Mouse (Mus musculus): ENCODE results near the gene Cops3. TPM values are rescaled to one million over a fixed set of nuclear protein-coding genes. Genes with fewer than 3 reads are reported as not detected.

Gene Cops3
- polyA plus RNA-seq, 1 experiment, result 65.7 TPM

DNA sequence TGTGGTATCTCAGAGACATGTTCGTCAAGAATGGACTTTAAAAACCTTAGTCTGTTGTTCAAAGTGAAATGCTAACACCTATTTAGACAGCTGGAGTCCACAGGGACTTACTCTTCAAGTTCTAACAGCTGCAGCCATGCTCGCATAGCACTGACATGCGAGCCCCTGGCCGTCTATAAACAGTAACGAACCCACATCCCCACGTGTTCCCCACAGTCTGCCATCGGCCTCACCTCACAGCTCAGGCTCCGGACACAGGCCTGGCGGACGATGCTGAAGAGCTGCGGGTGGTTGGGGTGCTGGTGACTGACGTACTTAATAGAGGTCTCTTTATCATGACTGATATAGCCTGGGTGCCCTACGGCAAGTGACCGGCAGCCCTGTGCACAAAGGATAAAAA lies 36.1 kb downstream of the Cops3 start:
- H3K4me3 ChIP-seq, result no peak overlapping the region
- H3K27me3 ChIP-seq (ENCODE audit: control insufficient read depth, insufficient read depth, insufficient read length), result no peaks in the 10 kb centered on the region
- peaks cover 15% of the 10 kb centered on the region for H3K79me2 ChIP-seq (ENCODE audit: control insufficient read depth, insufficient read depth)
- TF ChIP-seq MYOG (IDR thresholded peaks at IDR 0.05; ENCODE audit: control insufficient read depth in 1 of 3, insufficient read depth in 1 of 3, insufficient read length in 2 of 3, low read depth in 2 of 3) (peak in 1 of 3 experiments; percentile 15), MYOD1 (IDR thresholded peaks at IDR 0.05; ENCODE audit: control insufficient read depth in 1 of 3, insufficient read length in 2 of 3, low read depth in 2 of 3) (peak in 1 of 3 experiments; percentile 9), USF1 (IDR thresholded peaks at IDR 0.05; ENCODE audit: low read depth) (no peak), CEBPB (IDR thresholded peaks at IDR 0.05; ENCODE audit: insufficient read depth, poor library complexity, severe bottlenecking) (no peak)
- H3K36me3 ChIP-seq (ENCODE audit: control insufficient read depth, insufficient read depth), result peaks cover 21% of the 10 kb centered on the region
- no peak overlapping the region for H3ac ChIP-seq (ENCODE audit: control insufficient read depth, insufficient read length)
- no peak overlapping the region for H3K4me2 ChIP-seq (ENCODE audit: low read depth)

- Histone ChIP-seq H3K4me3 (no peak overlapping the region), H3K36me3 (ENCODE audit: control insufficient read depth, insufficient read depth) (peaks cover 32% of the 10 kb centered on the region), H3ac (ENCODE audit: control insufficient read depth, insufficient read length) (no peak overlapping the region), H3K4me2 (ENCODE audit: low read depth) (no peak overlapping the region), H3K79me2 (ENCODE audit: control insufficient read depth, insufficient read depth) (peaks cover 2% of the 10 kb centered on the region), H3K27me3 (ENCODE audit: control insufficient read depth, insufficient read depth, insufficient read length) (no peaks in the 10 kb centered on the region)
- no peak for TF ChIP-seq REST (IDR thresholded peaks at IDR 0.05; ENCODE audit: insufficient read depth, insufficient read length)
- no peak for TF ChIP-seq MYOD1 (IDR thresholded peaks at IDR 0.05; ENCODE audit: control insufficient read depth in 1 of 3, insufficient read length in 2 of 3, low read depth in 2 of 3)
- no peak for TF ChIP-seq CEBPB (IDR thresholded peaks at IDR 0.05; ENCODE audit: insufficient read depth, poor library complexity, severe bottlenecking)
- no peak for TF ChIP-seq MYOG (IDR thresholded peaks at IDR 0.05; ENCODE audit: control insufficient read depth in 1 of 3, insufficient read depth in 1 of 3, insufficient read length in 2 of 3, low read depth in 2 of 3)
- no peak for TF ChIP-seq MAX (IDR thresholded peaks at IDR 0.05; ENCODE audit: low read depth)
- TF ChIP-seq TCF12 (IDR thresholded peaks at IDR 0.05; ENCODE audit: insufficient read depth, poor library complexity, severe bottlenecking), result no peak
- no peak for TF ChIP-seq USF1 (IDR thresholded peaks at IDR 0.05; ENCODE audit: low read depth)
- TF ChIP-seq POLR2A (IDR thresholded peaks at IDR 0.05; ENCODE audit: insufficient read length, low read depth), result no peak
- TF ChIP-seq POLR2AphosphoS2 (IDR thresholded peaks at IDR 0.05; ENCODE audit: insufficient read length, low read depth), result no peak
- no peak for TF ChIP-seq E2F4 (IDR thresholded peaks at IDR 0.05; ENCODE audit: insufficient read depth)
- no peak for TF ChIP-seq TCF3 (IDR thresholded peaks at IDR 0.05; ENCODE audit: insufficient read length, low read depth)
- no peak for TF ChIP-seq SRF (IDR thresholded peaks at IDR 0.05; ENCODE audit: control insufficient read depth, insufficient read length, low read depth)
These were observed 37.8 kb downstream of the Cops3 start for GRCm38 (mm10) chr11:59801881-59802280.

DNA sequence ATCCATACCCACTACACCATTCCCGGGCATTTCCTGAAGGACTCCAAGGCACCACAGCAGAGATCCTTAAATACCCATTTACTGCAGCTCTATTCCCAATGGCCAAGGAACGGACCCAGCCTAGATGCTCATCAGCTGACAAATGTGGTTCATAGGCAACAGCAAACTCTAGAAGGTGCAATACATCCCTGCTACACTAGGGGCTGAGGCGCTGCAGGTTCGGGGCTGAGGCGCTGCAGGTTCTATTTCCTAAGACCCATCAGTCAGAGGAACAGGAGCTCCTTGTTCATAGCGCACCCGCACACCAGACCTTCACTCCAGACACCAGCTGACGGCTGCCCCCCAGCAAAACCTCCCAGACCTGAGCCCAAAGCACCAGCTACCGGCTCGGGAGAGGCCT lies 39.2 kb downstream of the Cops3 start:
- H3K4me3 ChIP-seq, result no peak overlapping the region
- H3K27me3 ChIP-seq (ENCODE audit: control insufficient read depth, insufficient read depth, insufficient read length), result no peaks in the 10 kb centered on the region
- H3ac ChIP-seq (ENCODE audit: control insufficient read depth, insufficient read length), result no peak overlapping the region
- no peak for TF ChIP-seq USF1 (IDR thresholded peaks at IDR 0.05; ENCODE audit: low read depth)
- TF ChIP-seq TCF3 (IDR thresholded peaks at IDR 0.05; ENCODE audit: insufficient read length, low read depth), result no peak
- no peak for TF ChIP-seq REST (IDR thresholded peaks at IDR 0.05; ENCODE audit: insufficient read depth, insufficient read length)
- TF ChIP-seq POLR2AphosphoS2 (IDR thresholded peaks at IDR 0.05; ENCODE audit: insufficient read length, low read depth), result no peak
- no peak for TF ChIP-seq MAX (IDR thresholded peaks at IDR 0.05; ENCODE audit: low read depth)
- no peak for TF ChIP-seq CEBPB (IDR thresholded peaks at IDR 0.05; ENCODE audit: insufficient read depth, poor library complexity, severe bottlenecking)
- TF ChIP-seq TCF12 (IDR thresholded peaks at IDR 0.05; ENCODE audit: insufficient read depth, poor library complexity, severe bottlenecking), result no peak
- no peak for TF ChIP-seq POLR2A (IDR thresholded peaks at IDR 0.05; ENCODE audit: insufficient read length, low read depth)
- TF ChIP-seq MYOD1 (IDR thresholded peaks at IDR 0.05; ENCODE audit: control insufficient read depth in 1 of 3, insufficient read length in 2 of 3, low read depth in 2 of 3), result no peak
- TF ChIP-seq SRF (IDR thresholded peaks at IDR 0.05; ENCODE audit: control insufficient read depth, insufficient read length, low read depth), result no peak
- no peak for TF ChIP-seq E2F4 (IDR thresholded peaks at IDR 0.05; ENCODE audit: insufficient read depth)
- TF ChIP-seq MYOG (IDR thresholded peaks at IDR 0.05; ENCODE audit: control insufficient read depth in 1 of 3, insufficient read depth in 1 of 3, insufficient read length in 2 of 3, low read depth in 2 of 3), result no peak
- no peaks in the 10 kb centered on the region for H3K79me2 ChIP-seq (ENCODE audit: control insufficient read depth, insufficient read depth)
- H3K4me2 ChIP-seq (ENCODE audit: low read depth), result no peak overlapping the region
- H3K36me3 ChIP-seq (ENCODE audit: control insufficient read depth, insufficient read depth), result peaks cover 37% of the 10 kb centered on the region

- Histone ChIP-seq H3ac (ENCODE audit: control insufficient read depth, insufficient read length) (no peak overlapping the region), H3K4me3 (no peak overlapping the region), H3K4me2 (ENCODE audit: low read depth) (no peak overlapping the region), H3K79me2 (ENCODE audit: control insufficient read depth, insufficient read depth) (no peaks in the 10 kb centered on the region), H3K36me3 (ENCODE audit: control insufficient read depth, insufficient read depth) (peaks cover 14% of the 10 kb centered on the region), H3K27me3 (ENCODE audit: control insufficient read depth, insufficient read depth, insufficient read length) (no peaks in the 10 kb centered on the region)
- TF ChIP-seq MAX (IDR thresholded peaks at IDR 0.05; ENCODE audit: low read depth) (no peak), TCF12 (IDR thresholded peaks at IDR 0.05; ENCODE audit: insufficient read depth, poor library complexity, severe bottlenecking) (no peak), E2F4 (IDR thresholded peaks at IDR 0.05; ENCODE audit: insufficient read depth) (no peak), CEBPB (IDR thresholded peaks at IDR 0.05; ENCODE audit: insufficient read depth, poor library complexity, severe bottlenecking) (no peak), TCF3 (IDR thresholded peaks at IDR 0.05; ENCODE audit: insufficient read length, low read depth) (no peak), MYOG (IDR thresholded peaks at IDR 0.05; ENCODE audit: control insufficient read depth in 1 of 3, insufficient read depth in 1 of 3, insufficient read length in 2 of 3, low read depth in 2 of 3) (no peak), POLR2AphosphoS2 (IDR thresholded peaks at IDR 0.05; ENCODE audit: insufficient read length, low read depth) (no peak), POLR2A (IDR thresholded peaks at IDR 0.05; ENCODE audit: insufficient read length, low read depth) (no peak), SRF (IDR thresholded peaks at IDR 0.05; ENCODE audit: control insufficient read depth, insufficient read length, low read depth) (no peak), MYOD1 (IDR thresholded peaks at IDR 0.05; ENCODE audit: control insufficient read depth in 1 of 3, insufficient read length in 2 of 3, low read depth in 2 of 3) (no peak), USF1 (IDR thresholded peaks at IDR 0.05; ENCODE audit: low read depth) (no peak)
These were observed 46.2 kb downstream of the Cops3 start for GRCm38 (mm10) chr11:59793390-59793789.

DNA sequence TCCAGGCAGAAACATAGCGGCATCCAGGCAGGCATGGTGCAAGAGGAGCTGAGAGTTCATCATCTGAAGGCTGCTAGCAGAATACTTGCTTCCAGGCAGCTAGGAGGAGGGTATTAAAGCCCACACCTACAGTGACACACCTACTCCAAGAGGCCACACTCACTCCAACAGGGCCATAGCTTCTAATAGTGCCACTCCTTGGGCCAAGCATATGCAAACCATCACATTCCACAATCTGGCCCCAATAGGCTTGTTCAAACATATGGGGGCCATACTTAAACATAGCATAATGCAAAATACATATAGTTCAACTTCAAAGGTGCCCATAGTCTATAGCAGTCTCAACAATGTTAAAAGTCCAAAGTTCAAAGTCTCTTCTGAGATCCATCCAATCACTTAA lies 50.3 kb downstream of the Cops3 start:
- Histone ChIP-seq H3K4me2 (ENCODE audit: low read depth) (no peak overlapping the region), H3K4me3 (no peak overlapping the region), H3ac (ENCODE audit: control insufficient read depth, insufficient read length) (no peak overlapping the region), H3K27me3 (ENCODE audit: control insufficient read depth, insufficient read depth, insufficient read length) (no peaks in the 10 kb centered on the region), H3K36me3 (ENCODE audit: control insufficient read depth, insufficient read depth) (no peaks in the 10 kb centered on the region), H3K79me2 (ENCODE audit: control insufficient read depth, insufficient read depth) (no peaks in the 10 kb centered on the region)
- TF ChIP-seq TCF3 (IDR thresholded peaks at IDR 0.05; ENCODE audit: insufficient read length, low read depth), result no peak
- no peak for TF ChIP-seq MYOD1 (IDR thresholded peaks at IDR 0.05; ENCODE audit: control insufficient read depth in 1 of 3, insufficient read length in 2 of 3, low read depth in 2 of 3)

Measured in myocyte (in vitro differentiated cells).